Mouse (Mus musculus): ENCODE results near the gene Mapk1ip1l.
A peak's percentile ranks its signal among the peaks of the same experiment; 100 is the strongest.

Gene Mapk1ip1l

DNA sequence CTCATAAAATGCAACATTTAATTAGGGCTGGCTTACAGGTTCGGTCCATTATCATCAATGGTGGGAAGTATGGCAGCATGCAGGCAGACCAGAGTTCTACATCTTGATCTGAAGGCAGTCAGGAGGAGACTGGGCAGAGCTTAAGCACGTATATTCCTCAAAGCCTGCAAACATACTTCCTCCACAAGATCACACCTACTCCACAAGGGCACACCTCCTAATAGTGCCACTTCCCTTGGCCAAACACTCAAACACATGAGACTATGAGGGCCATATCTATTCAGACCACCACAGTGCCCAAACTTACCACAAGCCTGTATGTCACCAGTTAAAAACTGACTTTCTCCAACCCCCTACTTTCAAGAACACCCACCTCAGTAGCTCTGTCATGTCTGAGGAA lies 63.4 kb downstream of the Mapk1ip1l start:
- no peak for DNase-seq (ENCODE audit: low spot score)

DNA sequence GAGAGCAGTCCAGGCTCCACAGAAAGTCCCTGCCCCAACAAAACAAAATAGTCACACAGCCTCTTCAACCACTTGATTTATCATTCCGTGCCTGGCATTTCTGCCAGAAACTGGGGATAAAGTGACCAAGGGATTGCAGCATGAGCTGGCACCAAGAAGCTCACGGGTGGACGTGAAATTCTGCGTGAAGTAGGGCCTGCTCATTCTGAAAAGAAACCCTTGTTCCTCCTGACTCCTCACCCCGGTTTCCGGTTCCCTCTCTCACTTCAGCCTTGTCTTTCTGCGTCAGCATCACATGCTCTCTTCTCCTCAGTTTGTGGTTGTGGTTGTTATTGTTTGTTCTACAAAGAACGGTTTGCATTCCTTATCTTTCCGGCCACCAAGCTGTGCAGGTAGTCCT lies 63.8 kb downstream of the Mapk1ip1l start:
- no peak for DNase-seq (ENCODE audit: low spot score)

DNA sequence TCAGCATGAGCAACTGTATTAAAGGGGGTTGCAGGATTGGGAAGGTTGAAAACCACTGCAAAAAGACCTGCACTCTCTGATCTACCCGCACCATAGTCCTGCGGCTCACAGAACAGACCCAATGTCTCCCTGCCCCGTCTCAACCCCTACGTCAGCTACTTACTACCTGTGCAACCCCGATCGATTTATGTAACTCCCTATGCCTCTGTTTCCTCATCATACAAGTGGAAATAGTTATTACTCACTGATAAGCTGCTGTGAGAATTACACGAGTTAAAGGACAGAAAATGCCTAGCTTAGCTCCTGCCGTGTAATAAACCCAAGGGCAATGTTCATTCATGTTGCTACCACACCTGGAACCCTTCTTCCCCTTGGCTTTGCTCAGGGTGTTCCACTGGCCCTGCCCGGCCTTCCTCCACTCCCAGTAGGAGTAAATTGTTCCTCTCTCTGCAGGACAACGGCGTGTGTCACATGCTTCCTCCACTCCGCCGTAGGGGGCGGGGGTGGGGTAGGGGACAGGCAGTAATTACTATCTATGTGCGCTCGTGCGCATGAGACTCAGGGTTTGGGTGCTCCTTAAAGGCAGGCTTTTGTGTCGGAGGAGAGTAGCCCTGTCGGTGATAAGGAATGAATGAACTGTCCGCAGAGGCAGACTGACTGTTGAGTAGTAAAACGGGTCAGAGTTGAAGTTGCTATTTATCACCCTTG lies 66.8 kb downstream of the Mapk1ip1l start:
- DNase-seq (ENCODE audit: low spot score): peak; percentile 39

DNA sequence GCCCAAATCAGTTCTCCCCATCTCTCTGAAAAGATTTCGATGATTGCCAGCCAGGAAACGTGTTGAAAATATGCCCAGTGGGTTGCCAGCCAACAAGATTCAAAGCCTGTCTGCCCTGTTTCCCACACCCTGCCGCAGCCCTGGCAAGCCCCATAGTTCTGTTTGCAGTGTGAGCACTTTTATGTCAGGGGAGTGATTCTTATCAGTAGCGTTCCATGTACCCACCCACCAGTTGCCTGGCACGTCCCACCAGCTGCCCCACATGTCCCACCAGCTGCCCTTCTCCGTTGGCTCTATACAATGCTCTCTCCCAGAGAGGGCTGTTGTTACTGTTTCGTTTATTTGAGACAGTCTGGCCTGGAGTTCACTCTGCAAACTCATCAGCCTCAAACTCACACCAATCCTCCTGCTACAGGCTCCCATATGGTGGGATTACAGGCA lies 68.8 kb downstream of the Mapk1ip1l start:
- DNase-seq (ENCODE audit: low spot score): no peak

DNA sequence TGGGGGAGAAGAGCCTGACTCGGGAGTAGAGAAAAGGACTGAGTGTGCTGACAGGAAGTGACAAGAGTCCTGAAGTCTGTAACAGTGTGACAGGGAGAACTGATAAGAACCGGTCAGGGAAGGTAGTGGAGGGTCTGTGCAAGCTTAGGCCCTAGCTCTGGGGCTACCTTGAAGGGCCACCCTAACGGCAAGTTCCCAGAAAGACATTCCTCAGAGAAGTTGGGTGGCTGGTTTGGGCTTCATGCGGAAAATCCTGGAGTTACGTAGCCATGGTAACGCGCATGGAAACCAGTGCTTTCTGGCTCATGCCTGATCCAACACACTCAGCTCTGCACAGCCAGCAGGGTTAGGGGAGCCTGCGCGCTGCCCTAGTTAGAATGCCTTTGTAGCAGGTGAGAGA lies 69.4 kb downstream of the Mapk1ip1l start, which contains the start of gene Lgals3:
Lgals3 (plus strand) TSS at position 291 of the 400 bp plus-strand sequence.
- DNase-seq (ENCODE audit: low spot score): peak; percentile 73

DNA sequence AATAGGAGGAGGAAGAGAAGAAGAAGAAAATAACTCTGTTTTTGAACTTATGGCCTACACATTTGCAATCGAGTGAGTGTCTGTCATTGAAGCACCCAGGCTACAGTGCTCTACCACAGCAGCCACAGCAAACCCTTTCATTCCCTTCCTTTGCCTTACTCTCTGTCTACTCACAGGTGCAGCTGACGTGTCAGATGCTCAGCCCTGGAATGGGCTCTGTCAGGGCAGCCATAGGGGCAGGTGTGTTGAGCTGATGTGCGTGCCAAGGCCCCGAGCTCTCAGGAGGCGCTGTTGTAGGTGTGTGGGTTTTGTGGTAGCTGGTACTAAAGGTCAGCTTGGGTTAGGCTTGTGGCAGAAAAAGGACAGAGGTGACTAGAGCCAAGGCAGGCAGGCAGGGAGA lies 71.7 kb downstream of the Mapk1ip1l start:
- no peak for DNase-seq (ENCODE audit: low spot score)

DNA sequence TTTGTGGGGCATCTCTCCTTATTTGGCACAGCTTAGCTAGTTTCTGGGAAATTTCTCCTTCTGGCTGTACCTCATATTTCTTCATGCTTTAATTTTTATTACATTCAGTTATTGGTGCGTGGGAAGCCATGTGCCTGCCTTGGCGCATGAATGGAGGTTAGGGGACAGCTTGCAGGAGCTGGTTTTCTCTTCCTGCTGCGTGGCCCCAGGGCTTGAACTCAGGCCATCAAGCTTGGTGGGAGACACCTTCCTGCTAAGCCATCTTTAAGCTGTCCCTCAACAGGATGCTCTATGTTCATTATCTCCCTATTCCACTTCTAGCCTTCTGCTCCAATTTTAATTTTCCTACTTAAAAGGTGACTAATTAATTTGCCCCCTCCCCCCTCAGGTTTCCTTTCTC lies 72.7 kb downstream of the Mapk1ip1l start:
- no peak for DNase-seq (ENCODE audit: low spot score)

DNA sequence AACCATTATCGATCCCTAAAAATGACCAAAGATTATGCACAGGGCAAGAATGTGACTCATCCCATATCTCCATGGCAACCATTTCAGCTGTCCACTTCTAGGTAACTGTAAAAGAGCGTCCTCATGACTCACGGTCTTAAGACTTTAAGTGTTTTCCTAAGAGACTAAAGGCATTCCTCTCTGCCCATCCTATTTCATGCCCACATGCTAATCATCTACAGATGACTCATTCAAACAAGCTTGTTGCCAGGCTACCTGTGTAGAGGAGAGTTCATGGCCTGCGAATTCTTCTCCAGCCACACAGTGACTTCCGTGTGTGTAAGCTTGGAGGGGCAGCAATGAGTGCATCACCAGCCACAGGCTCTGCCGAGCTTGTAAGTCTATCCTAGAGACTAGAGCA lies 73.6 kb downstream of the Mapk1ip1l start:
- DNase-seq (ENCODE audit: low spot score): no peak
